Mouse (Mus musculus) lung, adult 2 months (tissue): ENCODE results near the gene Rorc. TPM values are rescaled to one million over a fixed set of nuclear protein-coding genes. Genes with fewer than 3 reads are reported as not detected.

Source experiments
- DNase-seq: peaks from one replicate; pipeline ENCODE4 v3.0.0; 2022
- H3K4me1 ChIP-seq: fragments of 200-500 bp; 2 replicates; pipeline ENCODE4 v1.6.1; 2011; ENCODE audit warnings: low read length; ENCODE audit not compliant: control insufficient read depth, insufficient read depth
- H3K4me3 ChIP-seq: fragments of 200-500 bp; replicated peaks from 2 replicates; pipeline ENCODE3; 2011; ENCODE audit warnings: low read depth, mild to moderate bottlenecking, control low read depth, low read length; ENCODE audit errors: extremely low read depth
- CTCF ChIP-seq: fragments of 200-500 bp; IDR thresholded peaks from 2 replicates; pipeline ENCODE4 v1.5.1; 2011; ENCODE audit warnings: mild to moderate bottlenecking, low read length, control low read depth; ENCODE audit not compliant: insufficient read depth
- POLR2A ChIP-seq: fragments of 200-500 bp; IDR thresholded peaks from 2 replicates; pipeline ENCODE4 v1.6.1; 2011; ENCODE audit warnings: low read depth, mild to moderate bottlenecking, control low read depth, low read length, borderline replicate concordance; ENCODE audit errors: extremely low read depth
- WGBS: fragments of 180-500 bp; shearing (Covaris S2); methylation state at CpG from one replicate; pipeline ENCODE4 v1.1.7; 2018; 5-methylcytosine and 5-hydroxymethylcytosine counted together
- polyA plus RNA-seq: library from polyadenylated mRNA; depleted of rRNA; stranded (reverse); fragments of >200 nt; gene quantifications from 2 replicates; pipeline ENCODE4 v1.2.3, GENCODE M21; 2012; rRNA removed

Rorc gene
- polyA plus RNA-seq, 1 experiment, result 7.9 TPM

- WGBS, result 1% methylated on average over 39 of the region's 39 CpGs
- no peaks in the 10 kb centered on the region for H3K4me1 ChIP-seq
- TF ChIP-seq POLR2A, result peak; percentile 91
- TF ChIP-seq CTCF, result no peak
- DNase-seq, result peak; percentile 89
- H3K4me3 ChIP-seq, result peak within 1 kb of the TSS; percentile 97
Measured at GRCm38 (mm10) chr3:94442951-94443596, 70.5 kb downstream of the Rorc start, which contains the start of gene Mrpl9. TSS of gene Mrpl9 (plus strand) at chr3:94443318.

DNA sequence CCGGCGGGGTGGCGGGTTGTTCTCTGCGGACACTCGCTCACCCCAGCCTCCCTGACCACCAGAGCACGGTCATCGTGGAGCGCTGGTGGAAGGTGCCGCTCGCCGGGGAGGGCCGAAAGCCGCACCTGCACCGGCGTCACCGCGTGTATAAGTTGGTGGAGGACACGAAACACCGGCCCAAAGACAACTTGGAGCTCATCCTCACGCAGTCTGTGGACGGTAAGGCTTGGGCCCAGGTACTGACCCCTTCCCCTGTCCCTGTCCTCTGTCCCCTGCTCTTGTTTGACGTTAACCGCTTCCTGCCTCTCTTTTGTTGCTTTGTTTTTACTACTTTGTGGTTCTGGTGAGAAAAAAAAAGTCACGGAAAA is 71.0 kb downstream of the Rorc start, which contains the start of gene Oaz3:
Gene Oaz3, minus strand, starts transcription at position 319 of the 368 bp plus-strand sequence.
- no peak for DNase-seq
- Histone ChIP-seq H3K4me1 (no peaks in the 10 kb centered on the region), H3K4me3 (peak within 1 kb of the TSS; percentile 97)
- TF ChIP-seq CTCF, result no peak
- WGBS, result 1% methylated on average over 24 of the region's 24 CpGs

Other genes with a start within 250 kb of the Rorc start
- gene Gm10696, start 194.6 kb upstream of the Rorc start, polyA plus RNA-seq, result not detected in 2 replicates
- gene Gm5286, start 176.1 kb upstream of the Rorc start, polyA plus RNA-seq, result not detected in 2 replicates
- not detected in 2 replicates for gene Gm4778, start 108.8 kb upstream of the Rorc start, polyA plus RNA-seq
- gene Them4, start 62.7 kb upstream of the Rorc start, polyA plus RNA-seq, result 1.2 and 2.1 TPM in 2 replicates
- 0.26 and 24.4 TPM in 2 replicates for gene Them5, start 30.7 kb upstream of the Rorc start, polyA plus RNA-seq
- gene C2cd4d, start 10.4 kb upstream of the Rorc start, polyA plus RNA-seq, result 0.37 and 0.83 TPM in 2 replicates
- 0.12 and 0.17 TPM in 2 replicates for gene Lingo4, start 25.7 kb downstream of the Rorc start, polyA plus RNA-seq
- 0.17 and 0.44 TPM in 2 replicates for gene Tdrkh, start 40.5 kb downstream of the Rorc start, polyA plus RNA-seq
- gene Mrpl9, start 70.5 kb downstream of the Rorc start, polyA plus RNA-seq, result 18.2 and 22.6 TPM in 2 replicates
- gene Oaz3, start 71.1 kb downstream of the Rorc start, polyA plus RNA-seq, result 0.18 TPM in 1 of 2 replicates, not detected in the other
- 1.2 and 2.1 TPM in 2 replicates for gene Celf3, start 105.5 kb downstream of the Rorc start, polyA plus RNA-seq
- gene Riiad1, start 107.5 kb downstream of the Rorc start, polyA plus RNA-seq, result 2.3 and 2.5 TPM in 2 replicates
- gene Snx27, start 209.9 kb downstream of the Rorc start, polyA plus RNA-seq, result 7.8 and 10.8 TPM in 2 replicates